Mouse (Mus musculus) forebrain, embryonic 11.5 days (tissue): Measurements from ENCODE around the gene Ap1g1. TPM values are rescaled to one million over a fixed set of nuclear protein-coding genes. Genes with fewer than 3 reads are reported as not detected.

ENCODE experiments used
- ATAC-seq: fragments of 200-750 bp; cut with Nextera tagmentation; replicated peaks from 2 replicates; pipeline ENCODE4 v1.8.0; 2017; ENCODE audit warnings: moderate TSS enrichment; ENCODE audit not compliant: low FRiP score
- DNase-seq: peaks from one replicate; pipeline ENCODE4 v3.0.0-alpha.2; 2017; ENCODE audit warnings: low spot score
- H3K27ac ChIP-seq: fragments of 300-500 bp; sonication (generic); 2 replicates; pipeline ENCODE4 v1.5.1; 2014; ENCODE audit warnings: low read depth, low read length
- H3K27me3 ChIP-seq: fragments of 300-500 bp; sonication (generic); 2 replicates; pipeline ENCODE4 v1.6.1; 2014; ENCODE audit warnings: mild to moderate bottlenecking, low read length, mixed read lengths; ENCODE audit not compliant: control insufficient read depth, insufficient read depth
- H3K36me3 ChIP-seq: fragments of 300-500 bp; sonication (generic); 2 replicates; pipeline ENCODE4 v1.6.1; 2014; ENCODE audit warnings: mild to moderate bottlenecking, low read length, moderate library complexity, mixed read lengths; ENCODE audit not compliant: control insufficient read depth, insufficient read depth
- H3K4me1 ChIP-seq: fragments of 300-500 bp; sonication (generic); replicated peaks from 2 replicates; pipeline ENCODE4 v1.6.1; 2014; ENCODE audit warnings: low read length, mixed read lengths; ENCODE audit not compliant: control insufficient read depth, insufficient read depth
- H3K4me2 ChIP-seq: fragments of 300-500 bp; sonication (generic); 2 replicates; pipeline ENCODE4 v1.6.1; 2014; ENCODE audit warnings: low read depth, mild to moderate bottlenecking, low read length, moderate library complexity, mixed read lengths; ENCODE audit not compliant: severe bottlenecking
- H3K4me3 ChIP-seq: fragments of 300-500 bp; sonication (generic); 2 replicates; pipeline ENCODE4 v1.5.1; 2014; ENCODE audit warnings: low read depth, low read length
- H3K9ac ChIP-seq: fragments of 300-500 bp; sonication (generic); 2 replicates; pipeline ENCODE4 v1.6.1; 2014; ENCODE audit warnings: low read length
- H3K9me3 ChIP-seq: fragments of 300-500 bp; sonication (generic); 2 replicates; pipeline ENCODE4 v1.6.1; 2016; ENCODE audit warnings: low read length, mixed read lengths; ENCODE audit not compliant: control insufficient read depth
- WGBS: fragments of 180-500 bp; shearing (Covaris S2); extraction: QIAGEN DNeasy Blood & Tissue Kit; methylation state at CpG from one replicate; pipeline ENCODE4 v1.1.7; 2014; 5-methylcytosine and 5-hydroxymethylcytosine counted together
- polyA plus RNA-seq: library from polyadenylated mRNA; unstranded; fragments of >200 nt; fragmentation: Nextera tagmentation; extraction: Ambion mirVana; gene quantifications from 2 replicates; pipeline ENCODE4 v1.2.1, GENCODE M21; 2014

Ap1g1 gene
- polyA plus RNA-seq, 1 experiment from 2014 or later, result 47.0 TPM

GRCm38 (mm10) chr8:109773154-109773553 is 5.2 kb upstream of the Ap1g1 start:
- no peak overlapping the region for H3K9ac ChIP-seq
- 54% methylated on average over 3 of the region's 3 CpGs for WGBS
- no peak overlapping the region for H3K4me3 ChIP-seq
- DNase-seq, result no peak
- H3K27ac ChIP-seq, result no peak overlapping the region
- no peaks in the 10 kb centered on the region for H3K36me3 ChIP-seq
- H3K9me3 ChIP-seq, result no peaks in the 10 kb centered on the region
- no peaks in the 10 kb centered on the region for H3K27me3 ChIP-seq
- no peak for ATAC-seq
- no peaks in the 10 kb centered on the region for H3K4me1 ChIP-seq
- no peak overlapping the region for H3K4me2 ChIP-seq

GRCm38 (mm10) chr8:109777851-109778250 is 503 bp upstream of the Ap1g1 start:
- ATAC-seq (no peak), DNase-seq (no peak)
- Histone ChIP-seq H3K27ac (no peak overlapping the region), H3K9me3 (no peaks in the 10 kb centered on the region), H3K4me1 (peaks cover 4% of the 10 kb centered on the region; the same call in 1 of the 2 replicates), H3K4me3 (peak overlapping the region; percentile 96), H3K27me3 (no peaks in the 10 kb centered on the region), H3K4me2 (peak overlapping the region; percentile 93), H3K36me3 (no peaks in the 10 kb centered on the region), H3K9ac (peak overlapping the region; percentile 96; the same call in 1 of the 2 replicates)
- WGBS, result 26% methylated on average over 5 of the region's 5 CpGs

GRCm38 (mm10) chr8:109778993-109779421 is 653 bp downstream of the Ap1g1 start:
- DNase-seq (no peak), ATAC-seq (peak; percentile 75)
- Histone ChIP-seq H3K27me3 (no peaks in the 10 kb centered on the region), H3K4me1 (peaks cover 4% of the 10 kb centered on the region; the same call in 1 of the 2 replicates), H3K36me3 (no peaks in the 10 kb centered on the region), H3K9me3 (no peaks in the 10 kb centered on the region), H3K27ac (peak overlapping the region; percentile 95), H3K9ac (peak overlapping the region; percentile 96), H3K4me2 (peak overlapping the region; percentile 93), H3K4me3 (peak overlapping the region; percentile 96)
- under 1% methylated on average over 31 of the region's 32 CpGs for WGBS

- Histone ChIP-seq H3K4me1 (peaks cover 4% of the 10 kb centered on the region; the same call in 1 of the 2 replicates), H3K9ac (peak overlapping the region; percentile 96), H3K4me3 (peak overlapping the region; percentile 96), H3K36me3 (no peaks in the 10 kb centered on the region), H3K27ac (no peak overlapping the region), H3K9me3 (no peaks in the 10 kb centered on the region), H3K4me2 (peak overlapping the region; percentile 93), H3K27me3 (no peaks in the 10 kb centered on the region)
- WGBS, result 26% methylated on average over 24 of the region's 24 CpGs
- no peak for DNase-seq
- ATAC-seq, result no peak
These were observed 1.3 kb downstream of the Ap1g1 start for GRCm38 (mm10) chr8:109779431-109780228.

GRCm38 (mm10) chr8:109780548-109780947 is 2.2 kb downstream of the Ap1g1 start:
- no peak for DNase-seq
- 82% methylated on average over 4 of the region's 4 CpGs for WGBS
- H3K27ac ChIP-seq, result no peak overlapping the region
- no peak for ATAC-seq
- no peak overlapping the region for H3K9ac ChIP-seq
- H3K4me1 ChIP-seq, result peaks cover 4% of the 10 kb centered on the region; the same call in 1 of the 2 replicates
- H3K9me3 ChIP-seq, result no peaks in the 10 kb centered on the region
- no peaks in the 10 kb centered on the region for H3K27me3 ChIP-seq
- no peak overlapping the region for H3K4me2 ChIP-seq
- no peaks in the 10 kb centered on the region for H3K36me3 ChIP-seq
- no peak overlapping the region for H3K4me3 ChIP-seq

- H3K27me3 ChIP-seq, result no peaks in the 10 kb centered on the region
- no peak for DNase-seq
- no peaks in the 10 kb centered on the region for H3K9me3 ChIP-seq
- no peak overlapping the region for H3K27ac ChIP-seq
- WGBS, result 86% methylated on average over 2 of the region's 2 CpGs
- no peak overlapping the region for H3K4me3 ChIP-seq
- no peak for ATAC-seq
- H3K36me3 ChIP-seq, result no peaks in the 10 kb centered on the region
- no peak overlapping the region for H3K4me2 ChIP-seq
- H3K4me1 ChIP-seq, result no peaks in the 10 kb centered on the region
- H3K9ac ChIP-seq, result no peak overlapping the region
These were observed 12.6 kb downstream of the Ap1g1 start for GRCm38 (mm10) chr8:109790938-109791337.

- WGBS, result 67% methylated on average over 1 of the region's 1 CpGs
- H3K9me3 ChIP-seq, result no peaks in the 10 kb centered on the region
- no peak for ATAC-seq
These were observed 16.8 kb downstream of the Ap1g1 start for GRCm38 (mm10) chr8:109795166-109795565.

GRCm38 (mm10) chr8:109798721-109799120 is 20.4 kb downstream of the Ap1g1 start:
- no peak overlapping the region for H3K4me2 ChIP-seq
- no peak overlapping the region for H3K9ac ChIP-seq
- H3K4me1 ChIP-seq, result no peaks in the 10 kb centered on the region
- no peak overlapping the region for H3K27ac ChIP-seq
- DNase-seq (no peak), ATAC-seq (no peak)
- H3K36me3 ChIP-seq, result no peaks in the 10 kb centered on the region; the same call in 1 of the 2 replicates
- no peak overlapping the region for H3K4me3 ChIP-seq
- no peaks in the 10 kb centered on the region for H3K27me3 ChIP-seq
- H3K9me3 ChIP-seq, result no peaks in the 10 kb centered on the region

More at GRCm38 (mm10) chr8:109795166-109795565, 16.8 kb downstream of the Ap1g1 start:
- no peak overlapping the region for H3K27ac ChIP-seq
- no peak overlapping the region for H3K4me2 ChIP-seq
- DNase-seq, result no peak
- H3K9ac ChIP-seq, result no peak overlapping the region
- H3K27me3 ChIP-seq, result no peaks in the 10 kb centered on the region
- H3K4me3 ChIP-seq, result no peak overlapping the region
- H3K4me1 ChIP-seq, result no peaks in the 10 kb centered on the region
- H3K36me3 ChIP-seq, result no peaks in the 10 kb centered on the region

GRCm38 (mm10) chr8:109799245-109799644 is 20.9 kb downstream of the Ap1g1 start:
- Histone ChIP-seq H3K9me3 (no peaks in the 10 kb centered on the region), H3K27me3 (no peaks in the 10 kb centered on the region), H3K4me2 (no peak overlapping the region), H3K4me3 (no peak overlapping the region), H3K36me3 (no peaks in the 10 kb centered on the region; the same call in 1 of the 2 replicates), H3K9ac (no peak overlapping the region), H3K27ac (no peak overlapping the region), H3K4me1 (no peaks in the 10 kb centered on the region)
- ATAC-seq (no peak), DNase-seq (no peak)
- WGBS, result 82% methylated on average over 4 of the region's 4 CpGs
